Mouse (Mus musculus): ENCODE measurements around the gene Egflam. TPM values are rescaled to one million over a fixed set of nuclear protein-coding genes. Genes with fewer than 3 reads are reported as not detected.

Egflam gene
- total RNA-seq, 2 experiments from 2014 or later = 3.9 to 4.1 TPM

GRCm38 (mm10) chr15:7295199-7295598 lies 103.0 kb downstream of the Egflam start:
- no peak for DNase-seq

- DNase-seq = no peak
These were observed 105.3 kb downstream of the Egflam start for GRCm38 (mm10) chr15:7292854-7293253.

- DNase-seq = no peak
These were observed 108.2 kb downstream of the Egflam start for GRCm38 (mm10) chr15:7290003-7290402.

- peak; percentile 13 to 20 for DNase-seq
These were observed 108.7 kb downstream of the Egflam start for GRCm38 (mm10) chr15:7289516-7289915.

- no peak for DNase-seq
These were observed 109.3 kb downstream of the Egflam start for GRCm38 (mm10) chr15:7288841-7289424.

- no peak for DNase-seq
These were observed 110.3 kb downstream of the Egflam start for GRCm38 (mm10) chr15:7287911-7288310.

- DNase-seq = no peak
These were observed 116.6 kb downstream of the Egflam start for GRCm38 (mm10) chr15:7281579-7281978.

GRCm38 (mm10) chr15:7263822-7264221 lies 134.4 kb downstream of the Egflam start:
- peak; percentile 88 for DNase-seq

GRCm38 (mm10) chr15:7263339-7263738 lies 134.9 kb downstream of the Egflam start:
- no peak for DNase-seq

- no peak for DNase-seq
These were observed 136.8 kb downstream of the Egflam start for GRCm38 (mm10) chr15:7261371-7261770.

- no peak for DNase-seq
These were observed 141.6 kb downstream of the Egflam start for GRCm38 (mm10) chr15:7256577-7256976.

- DNase-seq = no peak
These were observed 144.9 kb downstream of the Egflam start for GRCm38 (mm10) chr15:7253326-7253725.

- no peak for DNase-seq
These were observed 146.0 kb downstream of the Egflam start for GRCm38 (mm10) chr15:7252106-7252636.

GRCm38 (mm10) chr15:7251042-7251441 lies 147.2 kb downstream of the Egflam start:
- DNase-seq = no peak

GRCm38 (mm10) chr15:7249216-7249615 lies 149.0 kb downstream of the Egflam start:
- DNase-seq = no peak

GRCm38 (mm10) chr15:7247321-7247720 lies 150.9 kb downstream of the Egflam start:
- no peak for DNase-seq

- no peak for DNase-seq
These were observed 155.9 kb downstream of the Egflam start for GRCm38 (mm10) chr15:7242161-7242850.

GRCm38 (mm10) chr15:7240950-7241349 lies 157.2 kb downstream of the Egflam start:
- no peak for DNase-seq

GRCm38 (mm10) chr15:7239904-7240303 lies 158.3 kb downstream of the Egflam start:
- no peak for DNase-seq

GRCm38 (mm10) chr15:7233393-7234090 lies 164.7 kb downstream of the Egflam start:
- no peak for DNase-seq

GRCm38 (mm10) chr15:7226225-7226624 lies 172.0 kb downstream of the Egflam start:
- peak; percentile 83 to 88 for DNase-seq

- no peak for DNase-seq
These were observed 173.9 kb downstream of the Egflam start for GRCm38 (mm10) chr15:7224151-7224775.

- DNase-seq = no peak
These were observed 175.4 kb downstream of the Egflam start for GRCm38 (mm10) chr15:7222809-7223208.
